Mouse (Mus musculus) small intestine, adult 2 months (tissue): Measurements from ENCODE around the gene Lce1f. TPM values are rescaled to one million over a fixed set of nuclear protein-coding genes. Genes with fewer than 3 reads are reported as not detected.
"Not testable (repeated sequence)": the region's sequence is repeated elsewhere in the genome, so short reads cannot be mapped to it uniquely, and the experiment has no call there.

Source experiments
- H3K27ac ChIP-seq: fragments of 200-500 bp; 2 replicates; pipeline ENCODE4 v1.5.1; 2012; ENCODE audit warnings: low read depth, low read length, control low read depth, inconsistent platforms; ENCODE audit not compliant: insufficient read depth
- H3K27me3 ChIP-seq: fragments of 200-500 bp; 2 replicates; pipeline ENCODE4 v1.6.1; 2012; ENCODE audit warnings: mild to moderate bottlenecking, moderate library complexity, low read length, inconsistent platforms; ENCODE audit not compliant: control insufficient read depth, insufficient read depth
- H3K36me3 ChIP-seq: fragments of 200-500 bp; 2 replicates; pipeline ENCODE4 v1.6.1; 2012; ENCODE audit warnings: mild to moderate bottlenecking, low read length, control low read depth, inconsistent platforms; ENCODE audit not compliant: control insufficient read depth, insufficient read depth
- H3K4me1 ChIP-seq: fragments of 200-500 bp; 2 replicates; pipeline ENCODE4 v1.6.1; 2012; ENCODE audit warnings: low read length, inconsistent platforms, mixed read lengths; ENCODE audit not compliant: control insufficient read depth, insufficient read depth, insufficient read length
- H3K4me3 ChIP-seq: fragments of 200-500 bp; 2 replicates; pipeline ENCODE4 v1.5.1; 2012; ENCODE audit warnings: low read depth, mild to moderate bottlenecking, control low read depth, inconsistent platforms, low read length, moderate library complexity
- CTCF ChIP-seq: fragments of 200-500 bp; IDR thresholded peaks from 2 replicates; pipeline ENCODE4 v1.5.1; 2012; ENCODE audit warnings: low read depth, mild to moderate bottlenecking, control low read depth, inconsistent platforms, low read length, moderate library complexity, mixed read lengths; ENCODE audit not compliant: insufficient replicate concordance, insufficient read length; ENCODE audit errors: extremely low read depth
- POLR2A ChIP-seq: fragments of 200-500 bp; IDR thresholded peaks from 2 replicates; pipeline ENCODE4 v1.6.1; 2012; ENCODE audit warnings: low read depth, mild to moderate bottlenecking, control low read depth, inconsistent platforms, low read length, moderate library complexity
- WGBS: fragments of 180-500 bp; shearing (Covaris S2); methylation state at CpG from one replicate; pipeline ENCODE4 v1.1.7; 2018; 5-methylcytosine and 5-hydroxymethylcytosine counted together
- polyA plus RNA-seq: library from polyadenylated mRNA; depleted of rRNA; stranded (reverse); fragments of >200 nt; gene quantifications from 2 replicates; pipeline ENCODE4 v1.2.3, GENCODE M21; 2012; rRNA removed

Gene Lce1f
- polyA plus RNA-seq, 1 experiment = not detected

DNA sequence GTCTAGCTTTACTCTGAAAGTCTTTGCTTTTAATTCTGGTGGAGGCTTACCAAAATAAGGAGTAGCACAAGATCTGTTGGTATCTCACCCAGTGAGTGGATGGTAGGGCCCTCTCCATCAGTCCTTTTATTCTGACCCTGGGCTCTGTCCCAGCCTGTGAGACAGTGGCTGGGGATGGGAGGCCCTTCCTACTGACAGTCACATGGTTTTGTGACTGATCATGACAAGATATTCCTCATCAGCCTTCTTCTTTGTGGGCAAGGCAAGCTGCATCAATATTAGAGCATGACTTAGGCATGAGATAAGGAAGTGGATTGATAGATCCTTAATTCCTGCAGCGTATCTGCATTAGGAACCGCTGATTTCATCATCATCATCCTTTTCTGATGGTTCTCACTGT is 11.2 kb downstream of the Lce1f start, which contains the start of gene Lce1e:
Lce1e (minus strand) TSS at position 101 of the 400 bp plus-strand sequence.
- WGBS = 76% methylated on average over 2 of the region's 2 CpGs
- Histone ChIP-seq H3K4me1 (no peaks in the 10 kb centered on the region), H3K36me3 (no peaks in the 10 kb centered on the region), H3K27ac (no peak within 1 kb of the TSS), H3K27me3 (no peaks in the 10 kb centered on the region), H3K4me3 (no peak within 1 kb of the TSS)
- TF ChIP-seq POLR2A (no peak), CTCF (no peak)

- Histone ChIP-seq H3K27me3 (no peaks in the 10 kb centered on the region), H3K36me3 (no peaks in the 10 kb centered on the region), H3K4me3 (no peak overlapping the region), H3K4me1 (no peaks in the 10 kb centered on the region), H3K27ac (no peak overlapping the region)
- TF ChIP-seq POLR2A (no peak), CTCF (no peak)
- 16% methylated on average over 1 of the region's 1 CpGs for WGBS
Measured at GRCm38 (mm10) chr3:92694613-92695012, 25.5 kb downstream of the Lce1f start.

GRCm38 (mm10) chr3:92691688-92692087 is 28.5 kb downstream of the Lce1f start:
- Histone ChIP-seq H3K4me1 (no peaks in the 10 kb centered on the region), H3K4me3 (no peak overlapping the region), H3K36me3 (no peaks in the 10 kb centered on the region), H3K27ac (no peak overlapping the region), H3K27me3 (no peaks in the 10 kb centered on the region)
- TF ChIP-seq CTCF = no peak
- TF ChIP-seq POLR2A = no peak

DNA sequence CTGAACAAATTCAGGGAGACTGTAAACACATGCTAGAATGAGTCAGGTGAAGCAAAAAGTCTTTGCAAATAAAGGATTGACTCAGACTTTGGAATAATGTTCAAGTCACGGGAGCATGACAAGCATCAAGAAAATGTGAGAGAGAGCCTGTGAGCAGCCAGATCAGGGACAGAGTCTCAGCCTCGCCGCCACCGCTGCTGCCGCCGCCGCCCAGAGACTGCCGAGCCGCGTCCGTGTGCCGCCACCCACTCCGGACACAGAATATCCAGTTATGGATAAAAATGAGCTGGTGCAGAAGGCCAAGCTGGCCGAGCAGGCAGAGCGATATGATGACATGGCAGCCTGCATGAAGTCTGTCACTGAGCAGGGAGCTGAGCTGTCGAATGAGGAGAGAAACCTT is 31.0 kb downstream of the Lce1f start:
- H3K4me1 ChIP-seq, H3K27ac ChIP-seq, H3K27me3 ChIP-seq, H3K4me3 ChIP-seq, H3K36me3 ChIP-seq: not testable (repeated sequence)
- 64% methylated on average over 16 of the region's 16 CpGs for WGBS

- 51% methylated on average over 2 of the region's 2 CpGs for WGBS
- no peaks in the 10 kb centered on the region for H3K36me3 ChIP-seq
- H3K4me3 ChIP-seq = no peak within 1 kb of the TSS
- TF ChIP-seq POLR2A = no peak
- no peak for TF ChIP-seq CTCF
- H3K4me1 ChIP-seq = no peaks in the 10 kb centered on the region
- no peak within 1 kb of the TSS for H3K27ac ChIP-seq
- no peaks in the 10 kb centered on the region for H3K27me3 ChIP-seq
Measured at GRCm38 (mm10) chr3:92687110-92687509, 33.0 kb downstream of the Lce1f start, which contains the start of gene Lce1d. TSS of gene Lce1d (minus strand) at chr3:92687210.

GRCm38 (mm10) chr3:92678947-92679346 is 41.2 kb downstream of the Lce1f start, which contains the start of gene Lce1c:
TSS of gene Lce1c (plus strand) at chr3:92679247.
- H3K27me3 ChIP-seq = no peaks in the 10 kb centered on the region
- no peak within 1 kb of the TSS for H3K27ac ChIP-seq
- TF ChIP-seq CTCF = no peak
- H3K4me3 ChIP-seq = no peak within 1 kb of the TSS
- no peaks in the 10 kb centered on the region for H3K4me1 ChIP-seq
- no peaks in the 10 kb centered on the region for H3K36me3 ChIP-seq
- 84% methylated on average over 4 of the region's 4 CpGs for WGBS

DNA sequence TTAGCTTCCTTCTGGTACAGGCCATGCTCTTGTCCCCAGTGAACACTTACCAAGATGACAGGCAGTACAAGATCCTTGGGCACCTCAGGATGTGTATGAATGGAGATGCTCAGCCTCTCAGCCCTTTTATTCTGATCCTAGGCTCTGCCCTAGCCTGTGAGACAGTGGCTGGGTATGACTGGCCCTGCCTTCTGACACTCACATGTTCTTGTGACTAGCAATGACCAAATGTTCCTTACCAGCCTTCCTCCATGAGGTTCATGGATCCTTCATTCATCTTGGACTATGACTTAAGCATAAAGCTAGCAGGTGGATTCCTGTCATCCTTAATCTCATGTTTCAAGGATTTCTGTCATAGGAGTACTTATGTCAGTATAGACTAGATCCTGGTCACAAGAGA is 49.9 kb downstream of the Lce1f start, which contains the start of gene Lce1a2:
Lce1a2 (minus strand) TSS at position 101 of the 400 bp plus-strand sequence.
- H3K4me3 ChIP-seq = no peak within 1 kb of the TSS
- no peaks in the 10 kb centered on the region for H3K27me3 ChIP-seq
- H3K27ac ChIP-seq = no peak within 1 kb of the TSS
- no peaks in the 10 kb centered on the region for H3K4me1 ChIP-seq
- TF ChIP-seq CTCF (no peak), POLR2A (no peak)
- H3K36me3 ChIP-seq = no peaks in the 10 kb centered on the region

Other genes with a start within 250 kb of the Lce1f start
- 43.3 and 86.0 TPM in 2 replicates for gene Sprr1a, start 234.5 kb downstream of the Lce1f start, polyA plus RNA-seq
- not detected in 2 replicates for gene Sprr4, start 219.9 kb downstream of the Lce1f start, polyA plus RNA-seq
- not detected in 2 replicates for gene 2310046K23Rik, start 185.8 kb downstream of the Lce1f start, polyA plus RNA-seq
- 0.34 TPM in 1 of 2 replicates, not detected in the other for gene Ivl, start 146.6 kb downstream of the Lce1f start, polyA plus RNA-seq
- gene Smcp, start 131.4 kb downstream of the Lce1f start, polyA plus RNA-seq = 0.62 TPM in 1 of 2 replicates, not detected in the other
- gene 2210017I01Rik, start 112.9 kb downstream of the Lce1f start, polyA plus RNA-seq = not detected in 2 replicates
- gene Lce6a, start 98.7 kb downstream of the Lce1f start, polyA plus RNA-seq = not detected in 2 replicates
- not detected in 2 replicates for gene Lce1a1, start 72.0 kb downstream of the Lce1f start, polyA plus RNA-seq
- gene Lce1b, start 63.4 kb downstream of the Lce1f start, polyA plus RNA-seq = not detected in 2 replicates
- gene Lce1a2, start 50.0 kb downstream of the Lce1f start, polyA plus RNA-seq = not detected in 2 replicates
- gene Lce1c, start 41.1 kb downstream of the Lce1f start, polyA plus RNA-seq = not detected in 2 replicates
- gene Lce1d, start 33.1 kb downstream of the Lce1f start, polyA plus RNA-seq = not detected in 2 replicates
- not detected in 2 replicates for gene Lce1e, start 11.3 kb downstream of the Lce1f start, polyA plus RNA-seq
- not detected in 2 replicates for gene Gm38119, start 18.7 kb upstream of the Lce1f start, polyA plus RNA-seq
- gene Lce1g, start 32.0 kb upstream of the Lce1f start, polyA plus RNA-seq = not detected in 2 replicates
- not detected in 2 replicates for gene Lce1h, start 44.7 kb upstream of the Lce1f start, polyA plus RNA-seq
- not detected in 2 replicates for gene Lce1i, start 58.5 kb upstream of the Lce1f start, polyA plus RNA-seq
- not detected in 2 replicates for gene Lce1j, start 70.2 kb upstream of the Lce1f start, polyA plus RNA-seq
- not detected in 2 replicates for gene Lce1k, start 87.5 kb upstream of the Lce1f start, polyA plus RNA-seq
- not detected in 2 replicates for gene Kprp, start 106.9 kb upstream of the Lce1f start, polyA plus RNA-seq
- not detected in 2 replicates for gene Lce1l, start 130.9 kb upstream of the Lce1f start, polyA plus RNA-seq
- not detected in 2 replicates for gene 2310050C09Rik, start 149.9 kb upstream of the Lce1f start, polyA plus RNA-seq
- not detected in 2 replicates for gene Lce3a, start 205.9 kb upstream of the Lce1f start, polyA plus RNA-seq
- not detected in 2 replicates for gene Lce3b, start 212.6 kb upstream of the Lce1f start, polyA plus RNA-seq
- not detected in 2 replicates for gene Lce3c, start 224.1 kb upstream of the Lce1f start, polyA plus RNA-seq
- not detected in 2 replicates for gene Lce3d, start 237.0 kb upstream of the Lce1f start, polyA plus RNA-seq
- not detected in 2 replicates for gene Lce3e, start 246.7 kb upstream of the Lce1f start, polyA plus RNA-seq